Mouse (Mus musculus): ENCODE measurements at regions not wholly inside any gene's neighbourhood (a gene's known extent, or its start where the extent isn't known, plus 50 kb on each side); places are given as distances from the start of the nearest gene placed in this dataset.
A peak's percentile ranks its signal among the peaks of the same experiment; 100 is the strongest.

DNA sequence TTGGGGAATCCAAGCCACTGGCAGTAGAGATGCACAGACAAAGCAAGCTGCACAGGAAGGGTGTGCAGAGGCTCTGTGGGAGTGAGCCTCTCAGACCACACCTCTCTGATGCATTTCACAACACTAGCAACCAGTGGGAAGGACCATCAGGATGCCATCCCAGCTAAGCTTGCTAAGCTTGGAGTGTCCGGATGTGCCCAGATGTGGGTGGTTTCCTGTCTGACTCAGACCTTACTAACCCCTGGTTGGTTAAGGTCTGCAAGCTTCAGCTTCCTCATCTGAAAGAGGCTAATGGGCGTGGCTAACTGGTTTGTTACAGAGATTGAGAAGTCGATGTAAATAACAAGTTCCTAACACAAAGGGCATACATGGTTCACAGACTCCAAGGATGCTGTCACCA, 186.6 kb upstream of the Ubl3 start:
- Histone ChIP-seq H3K27me3 (no peaks in the 10 kb centered on the region), H3K9ac (no peak overlapping the region), H3K4me3 (no peak overlapping the region), H3K27ac (no peak overlapping the region), H3K9me3 (peaks cover 6% of the 10 kb centered on the region; the same call in 1 of the 2 replicates), H3K4me2 (no peak overlapping the region), H3K36me3 (no peaks in the 10 kb centered on the region), H3K4me1 (replicated peaks) (0 out of 2 replicates have a peak, but pooled peaks cover 8% of the 10 kb centered on the region)
- no peak for ATAC-seq (ENCODE audit: low FRiP score)
- WGBS, result 74% methylated on average over 3 of the region's 3 CpGs

- Histone ChIP-seq H3K9me3 (no peaks in the 10 kb centered on the region), H3K9ac (no peak overlapping the region), H3K36me3 (no peaks in the 10 kb centered on the region), H3K4me3 (no peak overlapping the region), H3K27me3 (no peaks in the 10 kb centered on the region), H3K4me2 (no peak overlapping the region), H3K27ac (peak overlapping the region; percentile 23; the same call in 1 of the 2 replicates), H3K4me1 (replicated peaks) (peaks cover 15% of the 10 kb centered on the region)
- WGBS, result 70% methylated on average over 15 of the region's 15 CpGs
- ATAC-seq (ENCODE audit: low FRiP score), result no peak
Observed at GRCm38 (mm10) chr5:148729541-148729940, 177.0 kb upstream of the Ubl3 start.

GRCm38 (mm10) chr5:148728492-148728891, 175.9 kb upstream of the Ubl3 start:
- ATAC-seq (ENCODE audit: low FRiP score), result no peak
- WGBS, result 80% methylated on average over 1 of the region's 1 CpGs
- Histone ChIP-seq H3K4me2 (no peak overlapping the region), H3K4me1 (replicated peaks) (peaks cover 11% of the 10 kb centered on the region), H3K9me3 (no peaks in the 10 kb centered on the region), H3K27ac (no peak overlapping the region), H3K36me3 (no peaks in the 10 kb centered on the region), H3K4me3 (no peak overlapping the region), H3K27me3 (no peaks in the 10 kb centered on the region), H3K9ac (no peak overlapping the region)

DNA sequence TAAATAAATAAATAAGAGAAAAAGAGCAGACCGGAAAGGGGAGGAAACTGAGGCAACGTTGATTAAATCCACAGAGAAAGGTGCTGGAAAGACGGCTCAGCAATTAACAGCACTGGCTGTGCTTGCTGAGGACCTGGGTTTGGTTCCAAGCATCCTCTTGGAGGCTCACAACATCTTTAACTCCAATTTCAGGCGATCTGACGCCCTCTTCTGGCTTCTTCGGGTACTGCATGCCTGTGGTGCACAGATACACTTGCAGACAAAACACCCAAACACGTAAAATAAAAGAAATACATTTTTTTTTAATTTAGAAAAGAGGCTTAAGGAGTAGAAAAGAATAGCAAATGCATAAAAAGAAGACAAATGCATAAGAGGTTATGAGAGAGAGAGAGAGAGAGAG, 173.9 kb upstream of the Ubl3 start:
- peaks cover 7% of the 10 kb centered on the region for H3K4me1 ChIP-seq (replicated peaks)
- H3K36me3 ChIP-seq, result no peaks in the 10 kb centered on the region
- no peak overlapping the region for H3K4me2 ChIP-seq
- 76% methylated on average over 7 of the region's 7 CpGs for WGBS
- no peaks in the 10 kb centered on the region for H3K9me3 ChIP-seq
- no peak for ATAC-seq (ENCODE audit: low FRiP score)
- no peak overlapping the region for H3K9ac ChIP-seq
- no peaks in the 10 kb centered on the region for H3K27me3 ChIP-seq
- no peak overlapping the region for H3K27ac ChIP-seq
- H3K4me3 ChIP-seq, result no peak overlapping the region

DNA sequence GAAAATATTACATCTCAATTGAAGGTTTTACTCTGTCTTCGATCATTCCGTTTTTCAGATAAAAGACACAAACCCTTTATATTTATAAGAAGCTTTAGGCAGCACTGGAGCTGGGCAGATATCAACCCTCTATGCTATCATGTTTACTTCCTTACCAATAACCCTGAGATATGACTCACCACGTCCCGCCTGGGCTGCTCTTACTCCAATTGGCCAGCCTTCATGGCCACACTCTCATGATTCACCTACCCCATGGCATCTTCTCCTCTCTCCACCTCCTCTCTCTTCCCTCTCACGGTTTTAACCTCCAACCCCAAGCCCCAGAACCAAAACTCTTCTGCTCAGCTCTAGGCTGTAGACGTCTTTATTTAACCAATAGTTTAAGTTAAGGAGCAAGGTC, 171.9 kb upstream of the Ubl3 start:
- no peaks in the 10 kb centered on the region for H3K27me3 ChIP-seq
- WGBS, result 87% methylated on average over 6 of the region's 6 CpGs
- no peak overlapping the region for H3K4me3 ChIP-seq

DNA sequence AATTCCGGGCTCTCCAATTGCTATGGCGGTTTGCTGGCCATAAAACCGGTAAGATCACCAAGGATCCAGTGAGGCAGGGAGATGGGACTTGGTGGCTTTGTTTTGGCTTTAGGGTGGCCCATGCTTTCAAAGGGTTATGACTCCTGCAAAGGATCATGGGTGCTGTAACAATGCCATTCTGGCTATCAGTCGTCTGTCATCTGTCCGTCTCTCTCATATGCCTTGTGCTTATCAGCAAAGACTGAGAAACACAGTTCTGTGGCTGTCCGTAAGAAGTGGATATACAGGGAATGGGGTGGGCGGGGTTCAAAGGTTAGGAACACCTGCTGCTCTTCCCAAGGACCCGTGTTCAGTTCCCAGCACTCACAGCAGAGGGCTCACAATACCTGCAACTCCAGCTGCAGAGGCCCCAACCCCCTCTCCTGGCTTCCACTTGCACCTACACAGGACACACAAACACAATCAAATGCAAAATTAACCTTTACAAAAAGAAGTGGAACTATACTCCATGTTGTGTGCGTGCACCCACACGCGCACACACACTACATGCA, 171.2 kb upstream of the Ubl3 start:
- Histone ChIP-seq H3K27ac (no peak overlapping the region), H3K27me3 (no peaks in the 10 kb centered on the region), H3K4me3 (no peak overlapping the region), H3K4me2 (no peak overlapping the region), H3K4me1 (replicated peaks) (no peaks in the 10 kb centered on the region), H3K9me3 (no peaks in the 10 kb centered on the region), H3K36me3 (no peaks in the 10 kb centered on the region), H3K9ac (no peak overlapping the region)
- no peak for ATAC-seq (ENCODE audit: low FRiP score)
- WGBS, result 91% methylated on average over 11 of the region's 11 CpGs

More for the DNA sequence above, 171.9 kb upstream of the Ubl3 start:
- ATAC-seq (ENCODE audit: low FRiP score), result no peak
- Histone ChIP-seq H3K9ac (no peak overlapping the region), H3K4me1 (replicated peaks) (peaks cover under 1% of the 10 kb centered on the region; the same call in 1 of the 2 replicates), H3K27ac (no peak overlapping the region), H3K4me2 (no peak overlapping the region), H3K9me3 (no peaks in the 10 kb centered on the region), H3K36me3 (no peaks in the 10 kb centered on the region)

DNA sequence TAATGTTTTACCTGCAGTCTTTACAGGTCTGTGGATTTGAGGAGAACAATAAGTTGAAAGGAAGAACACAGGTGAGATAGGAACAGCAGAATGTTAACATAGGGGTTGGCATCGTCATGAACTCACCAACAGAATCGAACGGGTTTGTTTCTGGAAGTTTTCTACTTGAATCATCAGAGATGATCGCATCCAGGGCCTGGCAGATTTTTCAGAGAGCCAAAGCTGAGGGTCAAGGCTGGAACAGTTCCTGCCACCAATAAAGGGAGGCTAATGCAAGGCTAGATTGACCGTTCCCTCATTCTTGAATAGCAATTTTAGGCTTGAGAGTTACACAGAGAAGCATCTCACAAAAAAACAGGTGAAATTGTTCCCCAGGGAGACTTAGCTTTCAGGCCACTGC, 168.0 kb upstream of the Ubl3 start:
- H3K4me3 ChIP-seq, result no peak overlapping the region
- H3K9ac ChIP-seq, result no peak overlapping the region
- no peaks in the 10 kb centered on the region for H3K4me1 ChIP-seq (replicated peaks)
- ATAC-seq (ENCODE audit: low FRiP score), result no peak
- no peak overlapping the region for H3K4me2 ChIP-seq
- 90% methylated on average over 5 of the region's 5 CpGs for WGBS
- H3K9me3 ChIP-seq, result no peaks in the 10 kb centered on the region
- no peaks in the 10 kb centered on the region for H3K27me3 ChIP-seq
- H3K36me3 ChIP-seq, result no peaks in the 10 kb centered on the region
- H3K27ac ChIP-seq, result no peak overlapping the region

GRCm38 (mm10) chr5:148716633-148717032, 164.0 kb upstream of the Ubl3 start:
- H3K9me3 ChIP-seq, result no peaks in the 10 kb centered on the region
- H3K4me3 ChIP-seq, result no peak overlapping the region
- H3K9ac ChIP-seq, result no peak overlapping the region
- WGBS, result 95% methylated on average over 6 of the region's 6 CpGs
- H3K4me2 ChIP-seq, result no peak overlapping the region
- no peak overlapping the region for H3K27ac ChIP-seq
- H3K4me1 ChIP-seq (replicated peaks), result no peaks in the 10 kb centered on the region
- H3K27me3 ChIP-seq, result no peaks in the 10 kb centered on the region
- H3K36me3 ChIP-seq, result no peaks in the 10 kb centered on the region
- ATAC-seq (ENCODE audit: low FRiP score), result no peak

- no peaks in the 10 kb centered on the region for H3K4me1 ChIP-seq (replicated peaks)
- no peaks in the 10 kb centered on the region for H3K36me3 ChIP-seq
- no peak overlapping the region for H3K4me2 ChIP-seq
- no peaks in the 10 kb centered on the region for H3K9me3 ChIP-seq
- no peak overlapping the region for H3K9ac ChIP-seq
- no peak for ATAC-seq (ENCODE audit: low FRiP score)
- no peak overlapping the region for H3K27ac ChIP-seq
- WGBS, result 76% methylated on average over 15 of the region's 15 CpGs
- H3K27me3 ChIP-seq, result no peaks in the 10 kb centered on the region
- no peak overlapping the region for H3K4me3 ChIP-seq
Observed at GRCm38 (mm10) chr5:148715218-148715991, 162.8 kb upstream of the Ubl3 start.

GRCm38 (mm10) chr5:148714807-148715206, 162.2 kb upstream of the Ubl3 start:
- no peaks in the 10 kb centered on the region for H3K36me3 ChIP-seq
- no peaks in the 10 kb centered on the region for H3K27me3 ChIP-seq
- no peaks in the 10 kb centered on the region for H3K9me3 ChIP-seq
- WGBS, result 89% methylated on average over 4 of the region's 4 CpGs
- H3K4me2 ChIP-seq, result no peak overlapping the region
- H3K4me1 ChIP-seq (replicated peaks), result no peaks in the 10 kb centered on the region
- H3K4me3 ChIP-seq, result no peak overlapping the region
- ATAC-seq (ENCODE audit: low FRiP score), result no peak
- H3K9ac ChIP-seq, result no peak overlapping the region
- no peak overlapping the region for H3K27ac ChIP-seq

DNA sequence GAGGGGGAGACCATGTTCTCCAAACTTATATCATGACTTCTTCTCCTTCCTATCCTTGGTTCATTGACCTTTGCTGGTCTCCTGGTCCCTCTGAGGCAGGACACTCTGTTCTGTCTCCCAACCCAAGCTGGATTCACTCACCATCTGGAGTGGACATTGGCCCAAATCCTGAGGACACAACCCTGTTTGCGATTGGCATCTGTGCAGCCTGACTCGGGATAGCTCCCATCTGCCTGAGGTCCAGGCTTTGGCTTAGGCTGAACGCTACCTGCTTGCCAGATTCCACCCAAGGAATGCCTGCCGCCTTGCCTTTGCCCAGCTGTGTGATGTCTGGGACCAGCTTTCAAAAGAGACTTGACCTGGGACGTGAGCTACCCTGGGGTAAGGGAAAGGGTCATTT, 161.2 kb upstream of the Ubl3 start:
- no peak overlapping the region for H3K9ac ChIP-seq
- H3K27ac ChIP-seq, result no peak overlapping the region
- H3K36me3 ChIP-seq, result no peaks in the 10 kb centered on the region
- no peaks in the 10 kb centered on the region for H3K9me3 ChIP-seq
- no peak overlapping the region for H3K4me3 ChIP-seq
- WGBS, result 92% methylated on average over 5 of the region's 5 CpGs
- H3K4me2 ChIP-seq, result no peak overlapping the region
- ATAC-seq (ENCODE audit: low FRiP score), result no peak
- H3K27me3 ChIP-seq, result no peaks in the 10 kb centered on the region
- H3K4me1 ChIP-seq (replicated peaks), result peaks cover 7% of the 10 kb centered on the region

DNA sequence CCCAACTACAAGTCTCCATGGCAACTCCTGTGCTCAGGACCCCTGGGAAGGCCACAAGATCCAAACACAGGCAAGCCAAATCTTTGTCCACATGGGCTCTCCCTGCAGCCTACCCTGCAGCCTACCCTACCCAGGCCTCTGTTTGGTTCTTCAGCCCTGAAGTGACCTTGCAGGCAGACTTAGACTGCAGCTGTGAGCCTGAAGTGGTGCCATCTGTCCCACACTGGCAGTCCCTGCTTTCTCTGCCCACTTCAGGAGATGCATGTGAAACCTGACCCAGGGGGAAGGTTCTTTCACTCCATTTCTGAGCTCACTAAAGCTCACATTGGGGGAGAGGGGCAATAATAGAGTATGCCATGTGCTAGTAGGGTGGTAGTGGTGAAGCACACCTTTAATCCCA, 160.4 kb upstream of the Ubl3 start:
- Histone ChIP-seq H3K9me3 (no peaks in the 10 kb centered on the region), H3K4me2 (no peak overlapping the region), H3K4me1 (replicated peaks) (peaks cover 14% of the 10 kb centered on the region), H3K4me3 (no peak overlapping the region), H3K36me3 (no peaks in the 10 kb centered on the region), H3K27ac (no peak overlapping the region), H3K9ac (no peak overlapping the region), H3K27me3 (no peaks in the 10 kb centered on the region)
- no peak for ATAC-seq (ENCODE audit: low FRiP score)

DNA sequence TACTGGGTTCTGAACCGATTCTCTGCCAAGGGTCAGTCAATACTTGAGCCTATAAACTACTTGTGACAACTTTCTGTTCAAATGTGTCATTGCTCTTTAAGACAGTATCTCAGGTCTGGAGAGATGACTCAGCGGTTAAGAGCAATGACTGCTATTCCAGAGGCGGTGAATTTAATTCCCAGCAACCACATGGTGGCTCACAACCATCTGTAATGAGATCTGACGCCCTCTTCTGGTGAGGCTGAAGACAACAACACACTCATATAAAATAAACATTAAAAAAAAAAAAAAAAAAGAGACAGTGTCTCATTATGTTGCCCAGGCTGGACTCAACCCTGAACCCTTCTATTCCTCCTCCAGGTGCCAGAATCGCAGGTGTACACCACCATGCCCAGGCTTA, 159.0 kb upstream of the Ubl3 start:
- Histone ChIP-seq H3K4me2 (no peak overlapping the region), H3K4me1 (replicated peaks) (peaks cover 27% of the 10 kb centered on the region), H3K9me3 (no peaks in the 10 kb centered on the region), H3K4me3 (no peak overlapping the region), H3K27ac (no peak overlapping the region), H3K36me3 (no peaks in the 10 kb centered on the region), H3K9ac (no peak overlapping the region), H3K27me3 (no peaks in the 10 kb centered on the region)
- 82% methylated on average over 5 of the region's 5 CpGs for WGBS
- no peak for ATAC-seq (ENCODE audit: low FRiP score)

Data from hindbrain, embryonic 13.5 days (tissue).